ENCODE assay signal across 10 mouse cellular contexts in the genomic region with DNA sequence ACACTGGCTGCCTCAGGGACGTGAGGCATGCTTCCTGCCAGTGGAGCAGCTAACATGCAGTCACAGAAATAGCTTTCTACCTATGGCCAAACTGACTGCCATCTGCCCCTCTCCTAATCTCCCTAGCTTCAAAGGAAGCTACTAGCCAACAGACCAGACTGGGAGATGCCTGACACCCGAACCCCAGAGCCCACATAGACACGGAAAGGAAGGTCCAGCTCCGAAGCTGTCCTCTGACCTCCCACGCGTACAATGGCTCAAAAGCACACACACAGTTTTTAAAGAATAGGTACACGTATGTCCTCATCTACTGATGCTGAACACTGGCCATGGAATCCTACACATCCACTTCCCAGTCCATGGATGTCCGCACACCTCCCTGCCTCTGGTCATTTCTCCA. TPM values are rescaled to one million over a fixed set of nuclear protein-coding genes. Genes with fewer than 3 reads are reported as not detected.
DNase-seq lines count a peak whose midpoint lies in the region; ATAC-seq and TF ChIP-seq lines count a peak whose summit lies in the region.
"Had no signal": no experiment of that assay in that cellular context is flagged by ENCODE, and none has a peak within 500 bp of the region (broad histone marks: within the 10 kb centered on the region; RNA-seq: fewer than 3 reads in every experiment).

No protein-coding gene starts in this region.

- no peaks in the 10 kb centered on the region for H3K36me3 ChIP-seq in heart, postnatal 0 days (replicated peaks; ENCODE audit: control insufficient read depth, insufficient read depth, low read length)
- H3K36me3 ChIP-seq in liver, postnatal 0 days (replicated peaks; ENCODE audit: insufficient read depth, low read length) = no peaks in the 10 kb centered on the region

- intact Hi-C loops in left cerebral cortex, adult 2 months (cut with DNase I) = loop anchor here (2.0 to 5.0 kb wide), 2 partner anchors 23 to 73 kb away; no protein-coding TSS in a partner anchor
- intact Hi-C loops in left cerebral cortex, postnatal 14 days (cut with DNase I) = loop anchor here (5.0 kb wide), 1 partner anchor 93 kb away; no protein-coding TSS in a partner anchor

- H3K4me2 ChIP-seq in heart, postnatal 0 days (ENCODE audit: low read depth, low read length) = peak overlapping the region; percentile 68
- H3K4me2 ChIP-seq in liver, postnatal 0 days (ENCODE audit: low read depth, low read length) = peak overlapping the region; percentile 88

- no peak for ATAC-seq in heart, postnatal 0 days (ENCODE audit: insufficient read depth, low read depth)
- ATAC-seq in liver, postnatal 0 days = no peak
- ATAC-seq in frontal cortex, adult (ENCODE audit: low TSS enrichment) = no peak

- H3K9me3 ChIP-seq in heart, postnatal 0 days (replicated peaks; ENCODE audit: control insufficient read depth, low read length) = no peaks in the 10 kb centered on the region
- H3K9me3 ChIP-seq in liver, postnatal 0 days (ENCODE audit: low read length) = no peaks in the 10 kb centered on the region

- no peak overlapping the region for H3K9ac ChIP-seq in heart, postnatal 0 days (replicated peaks; ENCODE audit: low read depth, low read length)
- no peak overlapping the region for H3K9ac ChIP-seq in liver, postnatal 0 days (replicated peaks)

- H3K27me3 ChIP-seq in heart, postnatal 0 days (ENCODE audit: control insufficient read depth, insufficient read depth, low read length) = no peaks in the 10 kb centered on the region
- H3K27me3 ChIP-seq in liver, postnatal 0 days (ENCODE audit: insufficient read depth, low read length) = no peaks in the 10 kb centered on the region

- WGBS in heart, postnatal 0 days = 50% methylated on average over 8 of the region's 8 CpGs
- WGBS in liver, postnatal 0 days (ENCODE audit: insufficient replicate concordance) = 69% methylated on average over 8 of the region's 8 CpGs

- TF ChIP-seq EP300 in heart, postnatal 0 days (IDR thresholded peaks at IDR 0.05; ENCODE audit: low read depth) = no peak
- no peak for TF ChIP-seq EP300 in liver, postnatal 0 days (IDR thresholded peaks at IDR 0.05; ENCODE audit: low read depth)

- H3K4me1 ChIP-seq in heart, postnatal 0 days (ENCODE audit: control insufficient read depth, insufficient read depth) = peaks cover 32% of the 10 kb centered on the region
- peaks cover 16% of the 10 kb centered on the region for H3K4me1 ChIP-seq in liver, postnatal 0 days (ENCODE audit: insufficient read depth)

- no peak overlapping the region for H3K27ac ChIP-seq in left cerebral cortex, adult 2 months
- H3K27ac ChIP-seq in heart, postnatal 0 days (ENCODE audit: low read depth) = peak overlapping the region; percentile 32; the same call in 1 of the 2 replicates
- H3K27ac ChIP-seq in liver, postnatal 0 days (ENCODE audit: low read depth) = no peak overlapping the region

- TF ChIP-seq CTCF in left cerebral cortex, adult 2 months (IDR thresholded peaks at IDR 0.05) = no peak
- TF ChIP-seq CTCF in heart, postnatal 0 days (IDR thresholded peaks at IDR 0.05; ENCODE audit: low read depth) = no peak
- TF ChIP-seq CTCF in liver, postnatal 0 days (IDR thresholded peaks at IDR 0.05; ENCODE audit: low read depth) = no peak

- peak overlapping the region; percentile 61; the same call in 1 of the 2 replicates for H3K4me3 ChIP-seq in left cerebral cortex, adult 2 months
- peak overlapping the region; percentile 69 for H3K4me3 ChIP-seq in heart, postnatal 0 days (ENCODE audit: low read depth, low read length)
- 0 out of 2 replicates have a peak overlapping the region, but pooled peaks have one; percentile 8 for H3K4me3 ChIP-seq in liver, postnatal 0 days (ENCODE audit: low read depth, low read length)

- DNase-seq in left cerebral cortex, adult 2 months (ENCODE audit: extremely low spot score in 1 of 2, low spot score in 2 of 2) = no peak
- DNase-seq in left cerebral cortex, postnatal 14 days (ENCODE audit: low spot score in 2 of 2) = no peak
- DNase-seq in cerebellum, adult 9-11 months = peak; percentile 72
- DNase-seq in heart, postnatal 0 days (ENCODE audit: low spot score) = no peak
- DNase-seq in liver, postnatal 0 days = no peak
- DNase-seq in urinary bladder, postnatal 36 days (ENCODE audit: low spot score in 2 of 2) = no peak
- DNase-seq in right cerebral cortex, postnatal 10 days (ENCODE audit: low spot score in 2 of 2) = no peak
- DNase-seq: kidney, postnatal 10 days; thymus, adult 18-20 months had no signal

RNA-seq across cellular contexts. Expression of gene Arhgap10, which starts 2.0 kb away (rescaled TPM):
- 10 to 100 TPM; 39.2 to 40.1 TPM for total RNA-seq in left cerebral cortex, adult 2 months (2021)
- total RNA-seq in left cerebral cortex, postnatal 14 days (2021) = 10 to 100 TPM; 15.8 to 20.1 TPM
- 33.3 and 37.8 TPM in 2 replicates for total RNA-seq in heart, postnatal 0 days (2014; rRNA removed; ENCODE audit: low replicate concordance)
- polyA plus RNA-seq in heart, postnatal 0 days (2015; fragmentation: Nextera tagmentation; extraction: Ambion mirVana) = 23.6 and 25.5 TPM in 2 replicates
- polyA plus RNA-seq in liver, postnatal 0 days (2015; fragmentation: Nextera tagmentation; extraction: Ambion mirVana) = 3.9 and 4.1 TPM in 2 replicates

RNA-seq across cellular contexts. Expression of gene Prmt9, which starts 33.4 kb away (rescaled TPM):
- total RNA-seq in left cerebral cortex, adult 2 months (2021) = 10 to 100 TPM; 17.5 to 20.7 TPM
- total RNA-seq in left cerebral cortex, postnatal 14 days (2021) = 10 to 100 TPM; 21.9 to 22.0 TPM
- 13.8 and 15.1 TPM in 2 replicates for total RNA-seq in heart, postnatal 0 days (2014; rRNA removed; ENCODE audit: low replicate concordance)
- 13.3 and 14.9 TPM in 2 replicates for polyA plus RNA-seq in heart, postnatal 0 days (2015; fragmentation: Nextera tagmentation; extraction: Ambion mirVana)
- 5.7 and 6.3 TPM in 2 replicates for polyA plus RNA-seq in liver, postnatal 0 days (2015; fragmentation: Nextera tagmentation; extraction: Ambion mirVana)

Comparison
In these comparisons a context has a peak if more than half of its experiments do, and no peak if none do; other contexts are left out.
1. H3K4me3 ChIP-seq: peak in every context shown above with its lines; median percentile 69 in heart, postnatal 0 days; 61 in left cerebral cortex, adult 2 months; 8 in liver, postnatal 0 days.